Mouse (Mus musculus) G1E (cell line): ENCODE data around the gene Mlip.

Experiments used
- CTCF ChIP-seq: IDR thresholded peaks from 2 replicates; pipeline ENCODE4 v1.5.1; 2012; ENCODE audit warnings: low read depth, low read length, inconsistent platforms, mixed read lengths
- POLR2AphosphoS5 ChIP-seq: IDR thresholded peaks from 2 replicates; pipeline ENCODE4 v1.6.1; 2012; ENCODE audit warnings: low read depth, low read length, inconsistent platforms; ENCODE audit not compliant: insufficient replicate concordance

- TF ChIP-seq CTCF = no peak
- TF ChIP-seq POLR2AphosphoS5 = no peak
These were observed 12.5 kb downstream of the Mlip start for GRCm38 (mm10) chr9:77340159-77340862.
